ENCODE assay signal across 8 mouse cellular contexts in genomic region chrX:100776494-100776893, GRCm38 (mm10). TPM values are rescaled to one million over a fixed set of nuclear protein-coding genes. Genes with fewer than 3 reads are reported as not detected.
DNase-seq lines count a peak whose midpoint lies in the region; ATAC-seq and TF ChIP-seq lines count a peak whose summit lies in the region.

No protein-coding gene starts in this region.

- no peaks in the 10 kb centered on the region for H3K27me3 ChIP-seq in heart, adult 2 months (ENCODE audit: control insufficient read depth, insufficient read depth, low read length)
- H3K27me3 ChIP-seq in forebrain, embryonic 10.5 days (ENCODE audit: poor library complexity, severe bottlenecking) = peaks cover 57% of the 10 kb centered on the region
- no peaks in the 10 kb centered on the region for H3K27me3 ChIP-seq in hindbrain, embryonic 11.5 days (ENCODE audit: control insufficient read depth, insufficient read depth, low read length)

- H3K27ac ChIP-seq in heart, adult 2 months = peak overlapping the region; percentile 74
- H3K27ac ChIP-seq in brown adipose tissue, adult 24 weeks (replicated peaks; ENCODE audit: low read depth, low read length) = no peak overlapping the region
- peak overlapping the region; percentile 96 for H3K27ac ChIP-seq in forebrain, embryonic 10.5 days
- H3K27ac ChIP-seq in hindbrain, embryonic 11.5 days (ENCODE audit: low read depth, low read length) = peak overlapping the region; percentile 53; the same call in 1 of the 2 replicates

- DNase-seq in heart, adult 2 months = peak; percentile 42 to 64
- DNase-seq in heart, adult 11 months = no peak
- DNase-seq in forebrain, embryonic 10.5 days (ENCODE audit: extremely low spot score, low spot score) = peak; percentile 57
- peak; percentile 75 for DNase-seq in hindbrain, embryonic 11.5 days (ENCODE audit: low spot score)
- DNase-seq in left cerebral cortex, postnatal 25 days (ENCODE audit: low spot score in 2 of 2) = peak; percentile 57 to 68
- DNase-seq in spleen, postnatal 10 days (ENCODE audit: low spot score in 2 of 2) = peak; percentile 11 to 41

- TF ChIP-seq EP300 in heart, adult 2 months (IDR thresholded peaks at IDR 0.05; ENCODE audit: insufficient read depth, low read depth, low read length) = no peak

- peak; percentile 70 for ATAC-seq in hindbrain, embryonic 11.5 days (ENCODE audit: low FRiP score)
- ATAC-seq in megakaryocyte progenitor cell, adult 5-6 weeks (replicated peaks; ENCODE audit: poor library complexity) = peak; percentile 71

- H3K9ac ChIP-seq in heart, adult 2 months (ENCODE audit: low read depth, low read length) = no peak overlapping the region
- no peak overlapping the region for H3K9ac ChIP-seq in hindbrain, embryonic 11.5 days (ENCODE audit: low read depth, low read length)

- intact Hi-C loops in heart, adult 2 months (cut with DNase I) = no loop called here
- intact Hi-C loops in left cerebral cortex, postnatal 25 days (cut with DNase I) = loop anchor here (10.0 kb wide), 1 partner anchor 168 kb away; no protein-coding TSS in a partner anchor

- H3K36me3 ChIP-seq in heart, adult 2 months (ENCODE audit: control insufficient read depth, insufficient read depth, low read length) = no peaks in the 10 kb centered on the region
- H3K36me3 ChIP-seq in forebrain, embryonic 10.5 days (replicated peaks) = no peaks in the 10 kb centered on the region; the same call in 1 of the 2 replicates
- no peaks in the 10 kb centered on the region for H3K36me3 ChIP-seq in hindbrain, embryonic 11.5 days (ENCODE audit: control insufficient read depth, insufficient read depth, low read length)

- no peaks in the 10 kb centered on the region for H3K9me3 ChIP-seq in forebrain, embryonic 10.5 days
- H3K9me3 ChIP-seq in hindbrain, embryonic 11.5 days (ENCODE audit: control insufficient read depth, low read length) = no peaks in the 10 kb centered on the region

- H3K4me3 ChIP-seq in heart, adult 2 months = peak overlapping the region; percentile 48
- peak overlapping the region; percentile 63 for H3K4me3 ChIP-seq in brown adipose tissue, adult 24 weeks (ENCODE audit: insufficient read depth, low read depth, low read length)
- peak overlapping the region; percentile 68 for H3K4me3 ChIP-seq in forebrain, embryonic 10.5 days
- H3K4me3 ChIP-seq in hindbrain, embryonic 11.5 days (ENCODE audit: low read depth, low read length) = peak overlapping the region; percentile 54

- TF ChIP-seq POLR2A in heart, adult 2 months (IDR thresholded peaks at IDR 0.05; ENCODE audit: insufficient read depth, low read depth, low read length) = no peak

- no peaks in the 10 kb centered on the region for H3K79me2 ChIP-seq in heart, adult 2 months (replicated peaks; ENCODE audit: control insufficient read depth, insufficient read depth, low read length)

- H3K4me2 ChIP-seq in hindbrain, embryonic 11.5 days (replicated peaks; ENCODE audit: low read depth, low read length) = peak overlapping the region; percentile 52

- TF ChIP-seq CTCF in heart, adult 2 months (IDR thresholded peaks at IDR 0.05) = peak; percentile 90

- H3K4me1 ChIP-seq in heart, adult 2 months (ENCODE audit: control insufficient read depth, insufficient read depth, low read length) = no peaks in the 10 kb centered on the region; the same call in none of the 2 replicates
- H3K4me1 ChIP-seq in brown adipose tissue, adult 24 weeks (ENCODE audit: control insufficient read depth, insufficient read depth, insufficient read length, low read length) = no peaks in the 10 kb centered on the region; the same call in 1 of the 2 replicates
- peaks cover 35% of the 10 kb centered on the region for H3K4me1 ChIP-seq in forebrain, embryonic 10.5 days
- no peaks in the 10 kb centered on the region for H3K4me1 ChIP-seq in hindbrain, embryonic 11.5 days (replicated peaks; ENCODE audit: control insufficient read depth, insufficient read depth, low read length)

- WGBS in heart, adult 2 months = 20% methylated on average over 9 of the region's 9 CpGs
- WGBS in forebrain, embryonic 10.5 days = 12% methylated on average over 9 of the region's 9 CpGs
- 18% methylated on average over 9 of the region's 9 CpGs for WGBS in hindbrain, embryonic 11.5 days

RNA-seq across cellular contexts. Expression of gene Dlg3, which starts 9.0 kb away (rescaled TPM):
- 1 to 10 TPM; 2.6 to 2.7 TPM for total RNA-seq in heart, adult 2 months (2021)
- polyA plus RNA-seq in heart, adult 2 months (2012; rRNA removed) = 3.0 and 5.8 TPM in 2 replicates
- polyA plus RNA-seq in brown adipose tissue, adult 24 weeks (2012; ENCODE audit: insufficient read depth, insufficient read length, missing spikeins) = 4.6 and 8.3 TPM in 2 replicates
- 15.6 and 16.8 TPM in 2 replicates for polyA plus RNA-seq in forebrain, embryonic 10.5 days (2016; fragmentation: Nextera tagmentation; extraction: Ambion mirVana)
- polyA plus RNA-seq in hindbrain, embryonic 11.5 days (2014; fragmentation: Nextera tagmentation; extraction: Ambion mirVana) = 8.1 and 13.8 TPM in 2 replicates
- 100 to 1,000 TPM; 151 to 153 TPM for total RNA-seq in left cerebral cortex, postnatal 25 days (2021)
- 3.7 and 4.6 TPM in 2 replicates for total RNA-seq in megakaryocyte progenitor cell, adult 5-6 weeks (2015)
- total RNA-seq in megakaryocyte progenitor cell, adult 5-6 weeks (2017) = 3.0 and 5.0 TPM in 2 replicates

RNA-seq across cellular contexts. Expression of gene Gdpd2, which starts 46.8 kb away (rescaled TPM):
- not detected for total RNA-seq in heart, adult 2 months (2021)
- 0.15 and 0.68 TPM in 2 replicates for polyA plus RNA-seq in heart, adult 2 months (2012; rRNA removed)
- polyA plus RNA-seq in brown adipose tissue, adult 24 weeks (2012; ENCODE audit: insufficient read depth, insufficient read length, missing spikeins) = not detected in 2 replicates
- polyA plus RNA-seq in forebrain, embryonic 10.5 days (2016; fragmentation: Nextera tagmentation; extraction: Ambion mirVana) = 3.6 and 3.8 TPM in 2 replicates
- polyA plus RNA-seq in hindbrain, embryonic 11.5 days (2014; fragmentation: Nextera tagmentation; extraction: Ambion mirVana) = 12.8 and 15.6 TPM in 2 replicates
- 10 to 100 TPM in 1 of 2 experiments, 1 to 10 TPM in 1; 8.5 to 11.6 TPM for total RNA-seq in left cerebral cortex, postnatal 25 days (2021)
- total RNA-seq in megakaryocyte progenitor cell, adult 5-6 weeks (2015) = 0.05 TPM in 1 of 2 replicates, not detected in the other
- 0.04 TPM in 1 of 2 replicates, not detected in the other for total RNA-seq in megakaryocyte progenitor cell, adult 5-6 weeks (2017)
